Mouse (Mus musculus) embryonic facial prominence, embryonic 11.5 days (tissue): ENCODE measurements around the gene Dach1. TPM values are rescaled to one million over a fixed set of nuclear protein-coding genes. Genes with fewer than 3 reads are reported as not detected.

Source experiments
- ATAC-seq: fragments of 200-750 bp; cut with Nextera tagmentation; replicated peaks from 2 replicates; pipeline ENCODE4 v1.8.0; 2017; ENCODE audit warnings: low read depth; ENCODE audit not compliant: insufficient number of reproducible peaks, low FRiP score, low TSS enrichment
- DNase-seq: peaks from one replicate; pipeline ENCODE4 v3.0.0-alpha.2; 2015; ENCODE audit warnings: low spot score
- H3K27ac ChIP-seq: fragments of 300-500 bp; sonication (generic); replicated peaks from 2 replicates; pipeline ENCODE4 v1.5.1; 2014; ENCODE audit warnings: mild to moderate bottlenecking, low read depth, low read length, control low read depth
- H3K27me3 ChIP-seq: fragments of 300-500 bp; sonication (generic); 2 replicates; pipeline ENCODE4 v1.6.1; 2014; ENCODE audit warnings: mild to moderate bottlenecking, low read length, moderate library complexity, mixed read lengths; ENCODE audit not compliant: control insufficient read depth, insufficient read depth
- H3K36me3 ChIP-seq: fragments of 300-500 bp; sonication (generic); replicated peaks from 2 replicates; pipeline ENCODE4 v1.6.1; 2014; ENCODE audit warnings: low read depth, mild to moderate bottlenecking, low read length, moderate library complexity, mixed read lengths; ENCODE audit not compliant: control insufficient read depth, insufficient read depth
- H3K4me1 ChIP-seq: fragments of 300-500 bp; sonication (generic); 2 replicates; pipeline ENCODE4 v1.6.1; 2014; ENCODE audit warnings: low read length, mixed read lengths; ENCODE audit not compliant: control insufficient read depth, insufficient read depth
- H3K4me2 ChIP-seq: fragments of 300-500 bp; sonication (generic); 2 replicates; pipeline ENCODE4 v1.6.1; 2014; ENCODE audit warnings: low read depth, mild to moderate bottlenecking, control low read depth, low read length, moderate library complexity
- H3K4me3 ChIP-seq: fragments of 300-500 bp; sonication (generic); 2 replicates; pipeline ENCODE4 v1.5.1; 2014; ENCODE audit warnings: low read depth, low read length, control low read depth
- H3K9ac ChIP-seq: fragments of 300-500 bp; sonication (generic); replicated peaks from 2 replicates; pipeline ENCODE4 v1.6.1; 2014; ENCODE audit warnings: mild to moderate bottlenecking, control low read depth, low read length
- H3K9me3 ChIP-seq: fragments of 300-500 bp; sonication (generic); replicated peaks from 2 replicates; pipeline ENCODE4 v1.6.1; 2016; ENCODE audit warnings: mild to moderate bottlenecking, low read length, inconsistent platforms, mixed read lengths; ENCODE audit not compliant: control insufficient read depth
- WGBS: fragments of 180-500 bp; shearing (Covaris S2); extraction: QIAGEN DNeasy Blood & Tissue Kit; methylation state at CpG from one replicate; pipeline ENCODE4 v1.1.7; 2014; 5-methylcytosine and 5-hydroxymethylcytosine counted together
- polyA plus RNA-seq: library from polyadenylated mRNA; unstranded; fragments of >200 nt; fragmentation: Nextera tagmentation; extraction: Ambion mirVana; gene quantifications from 2 replicates; pipeline ENCODE4 v1.2.1, GENCODE M21; 2014

The Dach1 gene
- polyA plus RNA-seq, 1 experiment from 2014 or later: 11.5 TPM

GRCm38 (mm10) chr14:98138873-98139665 is 30.5 kb downstream of the Dach1 start:
- peak; percentile 39 for DNase-seq
- 48% methylated on average over 3 of the region's 3 CpGs for WGBS
- no peak overlapping the region for H3K4me2 ChIP-seq
- no peak overlapping the region for H3K9ac ChIP-seq
- ATAC-seq: no peak
- H3K4me1 ChIP-seq: no peaks in the 10 kb centered on the region
- H3K27me3 ChIP-seq: no peaks in the 10 kb centered on the region
- H3K27ac ChIP-seq: no peak overlapping the region
- H3K4me3 ChIP-seq: no peak overlapping the region
- H3K9me3 ChIP-seq: no peaks in the 10 kb centered on the region
- H3K36me3 ChIP-seq: no peaks in the 10 kb centered on the region

DNA sequence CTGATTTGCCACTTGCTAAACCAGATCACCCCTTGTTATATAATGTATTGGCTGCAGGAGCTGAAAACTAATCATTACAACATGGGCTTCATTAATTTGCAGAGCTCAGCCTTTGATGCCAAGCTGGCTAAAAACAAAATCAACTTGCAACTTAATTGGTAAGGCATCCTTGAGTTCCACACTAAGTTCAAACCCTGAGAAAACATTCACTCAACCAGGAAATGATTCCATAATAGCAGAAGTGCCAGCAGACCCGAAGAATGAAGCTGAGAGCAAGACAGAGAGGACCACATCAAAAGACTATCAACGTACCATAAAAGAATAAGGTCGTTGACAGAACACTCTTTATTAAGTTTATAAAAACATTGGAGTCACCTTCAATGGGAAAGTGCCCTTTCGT is 35.0 kb downstream of the Dach1 start:
- H3K4me1 ChIP-seq: no peaks in the 10 kb centered on the region
- WGBS: 35% methylated on average over 4 of the region's 4 CpGs
- H3K9me3 ChIP-seq: no peaks in the 10 kb centered on the region
- H3K4me2 ChIP-seq: no peak overlapping the region
- no peak for DNase-seq
- no peak overlapping the region for H3K27ac ChIP-seq
- H3K36me3 ChIP-seq: no peaks in the 10 kb centered on the region
- no peak for ATAC-seq
- H3K9ac ChIP-seq: no peak overlapping the region
- H3K4me3 ChIP-seq: no peak overlapping the region
- H3K27me3 ChIP-seq: no peaks in the 10 kb centered on the region

- ATAC-seq (no peak), DNase-seq (no peak)
- Histone ChIP-seq H3K27me3 (no peaks in the 10 kb centered on the region), H3K4me3 (no peak overlapping the region), H3K4me2 (no peak overlapping the region), H3K4me1 (no peaks in the 10 kb centered on the region), H3K9ac (no peak overlapping the region), H3K36me3 (no peaks in the 10 kb centered on the region), H3K27ac (no peak overlapping the region), H3K9me3 (no peaks in the 10 kb centered on the region)
- 56% methylated on average over 1 of the region's 1 CpGs for WGBS
Observed at GRCm38 (mm10) chr14:98123032-98123431, 46.5 kb downstream of the Dach1 start.

GRCm38 (mm10) chr14:98116627-98117026 is 52.9 kb downstream of the Dach1 start:
- no peaks in the 10 kb centered on the region for H3K4me1 ChIP-seq
- no peaks in the 10 kb centered on the region for H3K27me3 ChIP-seq
- no peaks in the 10 kb centered on the region for H3K9me3 ChIP-seq
- no peak overlapping the region for H3K4me3 ChIP-seq
- no peak overlapping the region for H3K4me2 ChIP-seq
- 69% methylated on average over 1 of the region's 1 CpGs for WGBS
- no peak overlapping the region for H3K9ac ChIP-seq
- ATAC-seq (no peak), DNase-seq (no peak)
- no peaks in the 10 kb centered on the region for H3K36me3 ChIP-seq
- no peak overlapping the region for H3K27ac ChIP-seq

- WGBS: 80% methylated on average over 1 of the region's 1 CpGs
- no peak overlapping the region for H3K4me2 ChIP-seq
- no peak for DNase-seq
- no peaks in the 10 kb centered on the region for H3K27me3 ChIP-seq
- ATAC-seq: no peak
- no peaks in the 10 kb centered on the region for H3K36me3 ChIP-seq
- no peaks in the 10 kb centered on the region for H3K9me3 ChIP-seq
- H3K4me1 ChIP-seq: no peaks in the 10 kb centered on the region
- no peak overlapping the region for H3K27ac ChIP-seq
- no peak overlapping the region for H3K4me3 ChIP-seq
- H3K9ac ChIP-seq: no peak overlapping the region
Observed at GRCm38 (mm10) chr14:98113106-98113505, 56.5 kb downstream of the Dach1 start.

DNA sequence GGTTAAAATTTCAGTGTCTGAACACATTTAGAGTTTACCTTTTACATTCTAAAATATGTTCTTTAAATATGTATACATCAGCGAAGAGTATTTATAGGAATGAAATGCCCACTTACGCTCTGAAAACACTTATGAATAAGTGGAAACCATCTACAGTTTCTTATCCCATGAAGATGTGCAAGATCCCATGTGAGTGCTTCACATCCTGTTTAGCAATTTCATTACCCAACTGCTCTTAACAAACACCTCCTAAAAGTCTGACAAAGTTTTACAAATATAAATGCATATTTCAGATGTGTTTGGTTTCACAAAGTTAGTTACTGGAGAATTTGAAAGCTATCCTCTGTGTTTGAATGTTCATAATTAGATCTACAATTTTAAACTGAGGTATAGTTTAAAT is 59.6 kb downstream of the Dach1 start:
- Histone ChIP-seq H3K4me1 (no peaks in the 10 kb centered on the region), H3K27me3 (no peaks in the 10 kb centered on the region), H3K4me2 (no peak overlapping the region), H3K4me3 (no peak overlapping the region), H3K9ac (no peak overlapping the region), H3K27ac (no peak overlapping the region), H3K9me3 (no peaks in the 10 kb centered on the region), H3K36me3 (no peaks in the 10 kb centered on the region)
- DNase-seq: no peak
- 91% methylated on average over 2 of the region's 2 CpGs for WGBS
- no peak for ATAC-seq

DNA sequence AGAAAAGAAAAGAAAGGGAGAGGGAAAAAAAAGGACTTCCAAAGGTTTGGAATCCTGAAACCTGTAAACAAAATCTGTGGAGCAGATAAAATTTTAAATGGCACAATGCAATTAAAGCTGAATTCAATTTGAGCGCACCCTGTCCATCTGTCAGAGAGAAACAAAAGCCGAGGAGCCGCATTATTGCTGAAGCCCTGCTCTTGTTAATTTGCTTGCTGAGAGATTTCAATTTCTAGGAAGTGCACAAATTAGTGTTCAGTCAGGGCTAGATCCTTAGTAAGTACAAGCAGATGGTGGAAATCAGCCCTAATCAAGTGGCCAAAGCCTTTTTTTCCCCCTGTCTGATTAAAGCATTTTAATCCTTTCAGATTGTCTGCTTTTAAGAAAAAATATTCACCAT is 60.8 kb downstream of the Dach1 start:
- Histone ChIP-seq H3K9me3 (no peaks in the 10 kb centered on the region), H3K27me3 (no peaks in the 10 kb centered on the region), H3K9ac (no peak overlapping the region), H3K27ac (no peak overlapping the region), H3K4me3 (no peak overlapping the region), H3K4me1 (no peaks in the 10 kb centered on the region), H3K4me2 (no peak overlapping the region), H3K36me3 (no peaks in the 10 kb centered on the region)
- 16% methylated on average over 3 of the region's 3 CpGs for WGBS
- peak; percentile 69 for DNase-seq
- no peak for ATAC-seq

DNA sequence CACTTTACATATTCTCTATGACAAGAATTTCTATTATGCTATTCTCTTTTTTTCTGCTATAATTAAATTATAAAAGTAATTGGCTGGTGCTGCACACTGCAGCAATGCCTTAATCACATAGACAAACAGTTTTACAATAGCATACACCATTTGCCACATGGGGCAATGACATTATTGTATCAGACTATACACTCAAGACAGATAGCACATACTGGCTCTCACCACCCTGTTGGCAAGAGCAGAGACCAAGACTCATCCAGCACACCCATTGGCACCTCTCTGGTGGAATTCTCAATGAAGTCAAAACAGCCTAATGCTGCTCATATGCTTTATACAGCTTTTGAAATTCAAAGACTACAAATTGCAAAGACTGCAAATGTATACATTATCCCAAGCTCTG is 63.4 kb downstream of the Dach1 start:
- Histone ChIP-seq H3K9ac (no peak overlapping the region), H3K27ac (no peak overlapping the region), H3K9me3 (no peaks in the 10 kb centered on the region), H3K4me2 (no peak overlapping the region), H3K4me1 (no peaks in the 10 kb centered on the region), H3K27me3 (no peaks in the 10 kb centered on the region), H3K36me3 (no peaks in the 10 kb centered on the region), H3K4me3 (no peak overlapping the region)
- DNase-seq: no peak
- ATAC-seq: no peak
